Mouse (Mus musculus) MN1 (cell line): Measurements from ENCODE around the gene Rtkn.

Experiments
- DNase-seq: peaks from one replicate; pipeline ENCODE4 v3.0.0-alpha.2; 2016; ENCODE audit warnings: low spot score

Gene Rtkn

DNA sequence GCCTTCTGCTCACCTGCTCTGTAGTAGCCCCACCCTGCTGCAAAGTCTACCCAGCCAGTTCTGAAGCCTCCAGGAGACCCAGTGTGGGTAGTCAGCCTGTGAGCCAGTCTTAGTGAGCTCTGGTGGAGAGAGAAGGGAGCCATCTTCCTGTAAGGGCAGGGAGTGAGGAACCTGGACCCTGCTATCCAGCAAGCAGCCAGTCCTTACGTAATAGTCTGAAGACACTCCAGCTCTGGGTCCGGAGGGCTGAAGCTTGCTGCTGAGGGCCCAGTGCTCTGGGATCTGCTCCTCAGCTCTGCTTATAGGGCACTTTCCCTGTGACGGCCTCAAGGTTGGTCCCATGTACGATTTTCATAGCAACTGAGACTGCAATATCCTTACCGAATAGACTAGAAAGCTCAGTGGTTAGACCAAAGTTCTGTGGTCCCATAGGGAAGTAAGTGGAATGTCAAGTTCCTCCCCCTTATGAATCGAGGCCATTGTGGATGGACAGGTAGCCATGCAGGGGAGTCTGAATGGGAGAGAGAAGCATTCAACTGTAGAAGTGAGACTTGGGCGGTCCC is at the start of gene Rtkn:
Gene Rtkn (plus strand): TSS at position 513 of the 563 bp plus-strand sequence.
- no peak for DNase-seq

DNA sequence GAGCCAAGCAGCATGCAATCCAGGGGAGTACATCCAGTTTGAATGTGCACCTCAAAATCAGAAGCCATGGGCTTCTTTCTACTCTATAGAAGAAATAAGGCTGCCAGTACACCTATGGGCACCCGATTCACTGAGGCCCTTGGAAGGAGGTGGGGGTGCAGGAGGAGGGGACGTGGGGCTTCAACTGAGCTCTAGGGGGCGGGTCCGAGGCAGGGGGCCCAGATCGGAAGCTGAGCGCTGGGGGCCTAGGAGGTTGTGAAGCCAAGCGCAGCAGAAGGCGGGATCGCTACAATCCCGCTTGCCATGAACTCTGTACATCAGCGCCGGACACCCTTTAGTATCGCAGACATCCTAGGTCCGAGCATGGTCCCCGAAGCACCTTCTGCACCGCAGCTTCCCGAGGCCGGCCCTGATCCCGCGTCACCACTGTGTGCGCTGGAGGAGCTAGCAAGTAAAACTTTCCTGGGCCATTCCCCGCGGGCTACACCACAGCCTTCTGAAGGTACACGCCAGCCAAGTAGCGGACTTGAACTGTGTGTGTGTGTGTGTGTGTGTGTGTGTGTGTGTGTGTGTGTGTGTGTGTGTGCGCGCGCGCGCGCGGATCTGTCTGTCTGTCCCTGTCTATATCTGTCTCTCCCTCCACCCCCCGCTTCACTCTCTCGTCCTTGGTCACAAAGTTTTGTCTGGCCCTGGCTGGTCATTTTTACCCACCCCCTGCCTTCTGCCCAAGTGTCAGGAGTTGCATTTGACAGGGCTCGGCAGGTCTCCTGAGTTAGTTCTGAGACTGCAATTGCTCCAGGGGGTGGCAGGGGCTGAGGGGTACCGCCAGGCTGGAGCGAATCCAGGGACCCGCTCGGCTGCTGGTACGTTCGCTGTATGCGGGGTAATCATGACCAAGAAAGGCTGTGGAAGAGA is 48.9 kb upstream of the Rtkn start, which contains the start of gene Lbx2:
Gene Lbx2 (plus strand): TSS at position 247 of the 915 bp plus-strand sequence.
- DNase-seq, result no peak

- peak; percentile 71 for DNase-seq
These were observed 47.9 kb upstream of the Rtkn start for GRCm38 (mm10) chr6:83087205-83087925.

DNA sequence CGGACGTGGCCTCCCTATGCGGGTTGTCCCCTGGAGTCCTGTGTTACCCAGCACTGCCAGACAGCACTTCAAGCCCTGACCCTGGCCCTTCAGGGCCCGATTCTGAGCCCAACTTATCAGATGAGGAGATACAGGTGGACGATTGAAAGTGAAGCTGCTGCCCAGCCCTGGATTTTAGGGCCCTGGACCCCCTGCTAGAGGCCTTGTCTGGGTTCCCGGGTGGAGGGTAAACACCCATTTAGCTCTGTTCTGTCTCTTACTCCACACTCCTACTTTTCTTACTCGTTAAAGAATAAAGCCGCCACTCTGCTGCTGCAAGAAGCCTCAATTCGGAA is 47.4 kb upstream of the Rtkn start:
- no peak for DNase-seq

GRCm38 (mm10) chr6:83092416-83093127 is 42.7 kb upstream of the Rtkn start:
- no peak for DNase-seq

- DNase-seq, result no peak
These were observed 39.3 kb upstream of the Rtkn start for GRCm38 (mm10) chr6:83095968-83096367.

DNA sequence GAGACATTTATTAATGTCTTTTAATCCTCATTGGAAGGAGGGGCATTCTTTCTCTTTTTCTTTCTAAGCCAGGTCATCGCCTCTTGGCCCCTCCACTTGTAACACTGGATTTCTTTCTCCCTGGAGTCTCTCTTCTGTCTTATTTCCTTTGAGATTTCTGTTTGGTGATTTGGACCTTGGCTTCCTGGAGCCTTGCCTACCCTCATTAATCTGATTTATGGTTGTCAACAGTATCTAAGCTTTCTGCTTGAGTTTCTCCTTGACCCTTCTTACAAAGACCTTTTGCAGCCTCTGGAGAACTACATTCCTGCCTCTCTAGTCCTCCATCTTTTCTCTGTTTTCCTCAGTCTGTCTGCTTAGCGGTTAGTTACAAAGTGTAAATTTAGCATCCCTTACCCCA is 36.9 kb upstream of the Rtkn start:
- no peak for DNase-seq

GRCm38 (mm10) chr6:83101316-83101687 is 34.0 kb upstream of the Rtkn start, which contains the start of the genes Ccdc142 and Gm42688:
Ccdc142 (plus strand) TSS chr6:83101601.
Gm42688 (plus strand) TSS chr6:83101617.
- DNase-seq, result peak; percentile 81

DNA sequence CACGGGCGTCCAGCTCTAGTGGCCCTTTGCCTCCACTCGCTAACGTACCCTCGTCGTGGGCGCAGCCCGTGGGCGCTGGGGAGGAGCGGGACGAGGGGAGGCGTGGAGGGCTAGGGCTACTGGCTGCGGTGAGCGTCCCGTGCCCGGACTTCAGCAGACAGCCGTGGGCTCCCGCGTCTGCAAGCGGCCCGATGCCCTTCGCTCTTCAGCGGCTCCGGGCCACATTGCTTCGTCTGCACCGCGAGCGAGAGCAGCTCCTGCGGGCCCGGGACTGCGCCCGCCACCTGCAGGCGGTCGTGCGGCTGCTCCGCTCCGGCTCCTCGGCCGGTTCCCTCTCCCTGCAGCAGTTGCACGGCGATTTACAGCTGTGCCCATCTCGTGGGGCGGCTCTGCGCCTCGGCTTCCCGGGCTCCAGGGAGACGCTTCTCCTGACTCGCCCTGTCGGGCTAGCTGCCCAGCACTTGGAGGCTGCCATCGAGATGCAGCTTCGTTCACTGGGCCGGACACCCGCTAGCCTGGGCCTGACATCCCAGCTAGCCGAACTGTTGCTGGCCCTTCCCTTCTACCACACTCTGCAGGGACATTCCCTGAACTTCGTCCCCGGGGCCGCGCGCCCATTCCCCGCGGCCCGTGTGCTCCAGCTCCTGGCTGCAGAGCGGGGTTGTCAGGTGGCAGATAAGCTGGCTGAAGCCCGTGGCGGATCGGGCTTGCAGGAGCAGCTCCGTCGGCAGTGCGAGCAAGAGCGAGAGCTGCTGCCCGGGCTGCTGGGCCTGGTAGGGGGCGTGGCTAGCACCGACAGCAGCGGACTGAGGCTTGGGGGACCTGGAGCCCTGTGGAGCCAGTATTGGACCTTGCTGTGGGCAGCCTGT is 33.3 kb upstream of the Rtkn start:
- peak; percentile 63 for DNase-seq

- DNase-seq, result no peak
These were observed 32.1 kb upstream of the Rtkn start for GRCm38 (mm10) chr6:83103130-83103650.

GRCm38 (mm10) chr6:83104158-83104557 is 31.1 kb upstream of the Rtkn start:
- DNase-seq, result no peak

DNA sequence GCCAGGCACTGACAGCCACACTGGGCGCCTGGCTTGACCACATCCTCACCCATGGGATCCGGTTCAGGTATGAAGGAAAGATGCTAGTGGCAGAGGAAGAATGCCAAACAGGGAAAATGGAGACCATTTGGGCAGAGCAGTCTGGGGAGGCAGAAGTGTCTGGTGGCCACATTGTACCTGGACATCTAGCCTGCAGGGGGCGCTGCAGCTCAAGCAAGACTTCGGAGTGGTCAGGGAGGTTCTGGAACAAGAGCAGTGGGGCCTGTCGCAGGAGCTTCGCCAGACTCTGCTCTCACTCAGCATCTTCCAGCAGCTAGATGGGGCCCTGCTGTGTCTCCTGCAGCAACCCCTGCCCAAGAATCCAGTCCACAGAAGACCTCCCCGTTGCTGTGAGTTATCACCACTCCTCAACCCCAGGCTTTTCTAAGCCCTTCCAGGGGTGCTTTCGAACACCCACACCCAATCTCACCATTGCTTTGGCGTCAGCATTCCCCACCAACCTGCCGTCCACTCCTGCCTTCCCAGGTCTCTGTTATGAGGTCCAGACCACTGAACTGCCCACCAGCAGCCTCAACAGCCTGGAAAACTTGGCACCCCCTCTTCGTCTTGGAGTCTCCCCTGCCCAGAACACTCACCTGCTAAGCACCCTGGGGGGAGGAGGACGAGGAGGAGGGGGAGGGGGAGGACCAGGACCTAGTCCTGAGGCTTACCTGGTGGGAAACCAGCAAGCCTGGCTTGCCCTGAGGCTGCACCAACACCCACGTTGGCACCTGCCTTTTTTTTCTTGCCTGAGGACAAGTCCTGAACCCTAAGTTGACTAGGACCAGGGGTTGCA is 27.5 kb upstream of the Rtkn start:
- peak; percentile 92 for DNase-seq

DNA sequence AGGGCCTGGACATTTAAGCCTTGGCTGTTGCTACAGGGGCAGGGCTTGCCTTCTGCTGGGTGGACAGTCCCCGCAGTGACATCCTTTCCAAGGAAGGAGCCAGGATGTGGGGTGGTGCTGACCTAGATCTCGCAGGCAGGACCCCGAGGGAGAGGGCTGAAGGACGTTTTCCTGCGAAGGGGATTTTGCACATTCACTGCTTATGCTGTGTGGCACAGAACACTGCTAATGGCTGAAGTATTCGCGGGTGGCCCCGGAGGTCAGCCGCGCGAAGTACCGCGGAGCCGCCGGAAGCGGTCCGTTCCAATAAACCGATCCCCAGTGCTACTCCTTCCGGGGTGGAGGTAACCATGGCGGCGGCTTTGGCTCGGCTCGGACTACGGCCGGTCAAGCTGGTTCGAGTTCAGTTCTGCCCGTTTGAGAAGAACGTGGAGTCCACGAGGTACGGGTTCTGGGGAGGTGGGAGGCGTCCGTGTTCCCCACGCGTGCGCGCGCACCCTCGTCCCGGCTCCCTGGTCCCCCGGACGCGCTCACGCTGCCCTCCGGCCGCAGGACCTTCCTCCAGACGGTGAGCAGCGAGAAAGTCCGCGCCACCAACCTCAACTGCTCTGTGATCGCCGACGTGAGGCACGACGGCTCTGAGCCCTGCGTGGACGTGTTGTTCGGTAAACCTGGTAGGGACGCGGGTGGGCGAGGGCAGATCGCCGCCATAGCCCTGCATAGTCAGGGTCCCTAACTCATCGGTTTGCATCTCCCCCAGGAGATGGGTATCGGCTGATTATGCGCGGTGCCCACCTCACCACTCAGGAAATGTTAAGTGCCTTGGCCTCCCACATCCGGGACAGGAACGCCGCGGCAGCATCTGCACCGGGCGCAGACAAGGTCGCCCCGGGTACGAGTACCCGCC is 26.2 kb upstream of the Rtkn start, which contains the start of gene Mrpl53:
Gene Mrpl53 (plus strand): TSS at position 279 of the 907 bp plus-strand sequence.
- peak; percentile 83 for DNase-seq

DNA sequence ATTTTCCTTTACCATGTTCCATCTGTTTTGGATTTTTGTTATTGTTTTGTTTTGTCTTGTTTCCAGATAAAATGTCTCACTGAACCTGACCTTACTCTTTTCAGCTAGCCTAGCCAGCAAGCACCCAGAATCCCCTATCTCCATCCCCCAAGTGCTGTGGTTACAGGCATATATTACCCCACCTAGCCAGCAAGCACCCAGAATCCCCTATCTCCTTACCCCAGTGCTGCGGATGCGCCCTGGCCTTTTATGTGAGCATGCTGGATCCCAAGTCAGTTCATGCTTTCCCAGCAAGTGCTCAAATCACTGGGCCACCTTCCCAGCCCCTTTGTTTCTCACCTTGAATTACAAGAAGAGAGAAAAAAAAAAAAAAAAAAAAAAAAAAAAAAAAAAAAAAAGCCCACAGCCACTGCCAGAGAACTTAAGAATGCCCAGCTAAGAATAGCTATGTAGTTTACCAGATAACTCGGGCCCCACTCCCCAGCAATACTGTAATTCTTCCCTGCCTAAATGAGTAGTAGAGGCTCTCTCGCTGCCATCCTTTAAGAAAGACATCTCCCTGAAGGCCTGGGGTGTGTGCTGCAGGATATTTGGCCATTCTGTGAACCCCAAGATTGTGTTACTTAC is 23.6 kb upstream of the Rtkn start:
- no peak for DNase-seq

- DNase-seq, result peak; percentile 94
These were observed 20.1 kb upstream of the Rtkn start, which contains the start of gene Mogs for GRCm38 (mm10) chr6:83115011-83115671. Mogs (plus strand) TSS chr6:83115496.

- no peak for DNase-seq
These were observed 19.4 kb upstream of the Rtkn start for GRCm38 (mm10) chr6:83115682-83116372.
